Mouse (Mus musculus) ES-E14 (cell line): ENCODE results near the gene Trim9. TPM values are rescaled to one million over a fixed set of nuclear protein-coding genes. Genes with fewer than 3 reads are reported as not detected.

ENCODE experiments used
- DNase-seq: peaks from one replicate; pipeline ENCODE4 v3.0.0-alpha.2; 2013; ENCODE audit warnings: low read depth, low spot score
- H3K27ac ChIP-seq: 2 replicates; pipeline ENCODE4 v1.5.1; 2012; ENCODE audit warnings: low read depth, mild to moderate bottlenecking, low read length, moderate library complexity, mixed read lengths; ENCODE audit not compliant: poor library complexity, insufficient read depth, severe bottlenecking
- H3K36me3 ChIP-seq: 2 replicates; pipeline ENCODE4 v1.6.1; 2012; ENCODE audit warnings: mild to moderate bottlenecking, low read length, moderate library complexity, mixed read lengths; ENCODE audit not compliant: control insufficient read depth, poor library complexity, insufficient read depth, severe bottlenecking
- H3K4me1 ChIP-seq, 2 experiments: fragments of 150-350 bp in 1 of 2; sonication (generic) in 1 of 2; 2 replicates each; pipeline ENCODE4 v1.6.1; 2012; ENCODE audit warnings: low read length in 2 of 2, mild to moderate bottlenecking in 1 of 2, mixed read lengths in 1 of 2; ENCODE audit not compliant: control insufficient read depth in 2 of 2, insufficient read depth in 2 of 2, poor library complexity in 1 of 2
- H3K4me3 ChIP-seq, 2 experiments: fragments of 150-350 bp in 1 of 2; sonication (generic) in 1 of 2; 2 replicates each; pipeline ENCODE4 v1.5.1; 2012; ENCODE audit warnings: low read length in 2 of 2, low read depth in 1 of 2, mild to moderate bottlenecking in 1 of 2, mixed read lengths in 1 of 2; ENCODE audit not compliant: insufficient read depth in 1 of 2, poor library complexity in 1 of 2, severe bottlenecking in 1 of 2
- H3K9ac ChIP-seq: 2 replicates; pipeline ENCODE4 v1.6.1; 2012; ENCODE audit warnings: low read depth, mild to moderate bottlenecking, low read length, mixed read lengths; ENCODE audit not compliant: poor library complexity, insufficient read depth, severe bottlenecking
- H3K9me3 ChIP-seq: fragments of 150-350 bp; sonication (generic); 2 replicates; pipeline ENCODE4 v1.6.1; 2012; ENCODE audit warnings: low read depth, mild to moderate bottlenecking, low read length; ENCODE audit not compliant: control insufficient read depth, insufficient read depth
- CHD2 ChIP-seq: IDR thresholded peaks from 2 replicates; pipeline ENCODE4 v1.6.1; 2014; ENCODE audit warnings: mild to moderate bottlenecking, low read depth, low read length, inconsistent platforms
- HCFC1 ChIP-seq: IDR thresholded peaks from 2 replicates; pipeline ENCODE4 v1.6.1; 2012; ENCODE audit warnings: low read length, inconsistent platforms, borderline replicate concordance; ENCODE audit not compliant: insufficient read depth
- MAFK ChIP-seq: IDR thresholded peaks from 2 replicates; pipeline ENCODE4 v1.6.1; 2014; ENCODE audit warnings: mild to moderate bottlenecking, low read depth, low read length, inconsistent platforms; ENCODE audit not compliant: insufficient read depth
- ZC3H11A ChIP-seq: IDR thresholded peaks from 2 replicates; pipeline ENCODE4 v1.6.1; 2012; ENCODE audit warnings: low read depth, mild to moderate bottlenecking, inconsistent platforms, low read length, borderline replicate concordance
- ZNF384 ChIP-seq: IDR thresholded peaks from 2 replicates; pipeline ENCODE4 v1.6.1; 2012; ENCODE audit warnings: low read depth, low read length, inconsistent platforms
- in situ Hi-C, 2 experiments: fragments of 600-800 bp; cut with MboI; formaldehyde crosslinking; loops; one replicate each; pipeline ENCODE4 v1.15.1; 2025; ENCODE audit warnings: low sequenced_read_pairs in 2 of 2, inconsistent platforms in 1 of 2; ENCODE audit not compliant: unreplicated experiment in 2 of 2
- total RNA-seq: library from RNA; depleted of rRNA; stranded (reverse); fragments of 300-350 nt; gene quantifications from 2 replicates; pipeline ENCODE4 v1.2.3, GENCODE M21; 2012

Gene Trim9
- total RNA-seq, 1 experiment: 0.04 TPM

DNA sequence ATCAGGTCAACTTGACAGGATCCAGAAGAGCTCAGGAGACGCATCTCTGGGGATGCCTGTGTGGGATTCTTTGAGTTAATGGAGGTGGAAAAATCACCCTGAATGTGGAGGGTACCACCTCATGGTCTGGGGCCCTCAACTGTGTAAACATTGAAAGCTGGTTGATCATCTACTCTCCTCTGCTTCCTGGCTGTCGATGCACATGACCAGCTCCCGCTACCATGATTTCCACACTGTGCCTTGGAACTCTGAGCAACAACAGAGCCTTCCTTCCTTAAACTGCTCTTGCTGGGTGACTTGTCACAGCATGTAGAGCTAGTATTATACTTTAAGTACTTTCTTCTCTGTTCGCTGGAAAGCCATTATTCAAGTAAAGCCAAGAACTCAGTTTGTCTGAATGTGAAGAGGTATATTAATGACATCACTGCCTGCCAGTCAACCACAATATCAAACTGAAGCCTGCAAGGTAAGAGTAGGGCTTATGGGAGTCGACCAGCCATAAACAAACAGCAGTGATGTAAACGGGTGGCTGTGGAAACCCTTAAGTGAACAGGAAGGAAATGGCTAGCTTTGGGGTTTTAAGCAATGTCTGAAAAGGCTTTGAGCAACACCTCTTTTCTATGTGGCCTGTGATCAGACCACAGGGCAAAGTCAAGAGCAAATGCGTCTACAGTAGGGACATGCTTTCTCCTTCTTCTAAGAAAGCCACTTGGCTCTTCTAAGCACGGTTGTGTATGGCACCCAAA, 128.4 kb downstream of the Trim9 start:
- TF ChIP-seq HCFC1: no peak
- TF ChIP-seq ZNF384: no peak
- TF ChIP-seq ZC3H11A: no peak
- no peak for TF ChIP-seq MAFK
- TF ChIP-seq CHD2: no peak
- no peaks in the 10 kb centered on the region for H3K36me3 ChIP-seq
- no peak for DNase-seq
- H3K4me1 ChIP-seq: no peaks in the 10 kb centered on the region
- H3K4me3 ChIP-seq: no peak overlapping the region
- in situ Hi-C loops: no loop called here
- no peak overlapping the region for H3K9ac ChIP-seq
- no peaks in the 10 kb centered on the region for H3K9me3 ChIP-seq
- H3K27ac ChIP-seq: no peak overlapping the region

DNA sequence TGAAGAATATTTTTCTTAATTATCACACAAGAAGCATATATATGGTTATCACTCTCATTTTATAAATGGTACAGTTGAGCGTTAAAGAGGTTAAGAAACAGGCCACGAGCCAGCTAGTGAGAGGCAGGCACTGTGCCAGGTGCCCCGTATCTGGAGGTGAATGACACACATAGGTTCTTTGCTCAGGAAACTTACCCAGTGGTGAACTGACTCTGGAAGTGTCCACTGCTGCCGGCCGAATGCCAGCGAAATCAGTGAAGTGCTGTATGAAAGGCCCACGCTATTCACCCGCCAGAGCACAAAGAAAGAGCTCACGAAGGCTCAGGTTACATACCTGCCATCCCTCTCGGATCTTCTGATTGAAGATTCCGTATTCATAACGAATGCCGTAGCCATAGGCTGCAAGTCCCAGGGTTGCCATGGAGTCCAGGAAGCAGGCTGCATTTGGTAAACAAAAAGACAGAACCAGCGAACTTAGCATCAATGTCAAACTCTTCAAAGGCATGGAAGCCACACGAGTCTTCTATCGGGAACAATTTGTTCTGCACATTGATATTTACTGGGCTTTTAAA, 131.1 kb downstream of the Trim9 start:
- no peak overlapping the region for H3K4me3 ChIP-seq
- no peak for DNase-seq
- no peaks in the 10 kb centered on the region for H3K4me1 ChIP-seq
- TF ChIP-seq ZNF384 (no peak), CHD2 (no peak), ZC3H11A (no peak), HCFC1 (no peak), MAFK (no peak)
- in situ Hi-C loops: no loop called here
- no peaks in the 10 kb centered on the region for H3K9me3 ChIP-seq
- no peak overlapping the region for H3K27ac ChIP-seq
- no peaks in the 10 kb centered on the region for H3K36me3 ChIP-seq
- no peak overlapping the region for H3K9ac ChIP-seq

DNA sequence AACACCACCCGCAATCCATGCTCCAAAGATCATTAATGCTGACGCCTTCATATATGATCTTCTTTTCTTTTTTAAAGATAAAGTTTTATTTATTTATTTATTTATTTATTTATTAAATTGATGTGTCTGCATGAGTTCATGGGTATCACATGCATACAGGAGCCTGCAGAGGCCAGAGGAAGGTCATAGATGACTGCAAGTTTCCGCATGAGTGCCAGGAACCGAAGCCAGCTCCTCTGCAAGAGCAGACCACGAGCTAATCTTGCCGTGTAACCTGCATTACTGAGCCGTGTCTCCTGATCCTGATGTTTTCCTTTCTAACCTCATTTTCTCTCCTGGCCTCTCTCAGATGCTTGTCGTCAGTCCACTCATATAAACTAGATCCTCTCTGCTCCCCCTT, 133.1 kb downstream of the Trim9 start:
- no peak for DNase-seq
- no peak for TF ChIP-seq HCFC1
- no peak for TF ChIP-seq MAFK
- no peak for TF ChIP-seq CHD2
- no peak for TF ChIP-seq ZNF384
- TF ChIP-seq ZC3H11A: no peak
- Histone ChIP-seq H3K4me3 (no peak overlapping the region), H3K36me3 (no peaks in the 10 kb centered on the region), H3K9me3 (no peaks in the 10 kb centered on the region), H3K4me1 (no peaks in the 10 kb centered on the region), H3K9ac (no peak overlapping the region), H3K27ac (no peak overlapping the region)
- in situ Hi-C loops: no loop called here

DNA sequence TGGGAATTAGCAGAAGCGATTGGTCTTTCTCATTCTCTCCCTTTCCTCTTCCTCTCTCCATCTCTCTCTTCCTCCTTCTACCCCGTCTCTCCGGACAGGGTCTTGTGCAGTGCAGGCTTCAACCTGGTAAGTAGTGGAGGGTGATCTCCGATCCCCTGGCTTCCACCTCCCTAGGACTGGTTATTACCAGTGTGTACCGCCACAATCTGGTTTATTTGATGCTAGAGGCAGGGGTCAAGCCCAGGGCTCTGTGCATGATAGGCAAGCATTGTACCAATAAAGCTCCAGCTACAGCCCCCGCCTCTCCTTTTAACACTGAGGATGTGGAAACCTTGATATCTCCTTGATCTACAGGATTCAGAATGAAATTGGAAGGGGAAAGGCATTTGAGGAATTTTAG, 133.8 kb downstream of the Trim9 start:
- in situ Hi-C loops: no loop called here
- no peak for DNase-seq
- H3K4me1 ChIP-seq: no peaks in the 10 kb centered on the region
- H3K9ac ChIP-seq: no peak overlapping the region
- no peak overlapping the region for H3K27ac ChIP-seq
- H3K4me3 ChIP-seq: no peak overlapping the region
- no peak for TF ChIP-seq ZC3H11A
- no peak for TF ChIP-seq CHD2
- no peak for TF ChIP-seq ZNF384
- no peak for TF ChIP-seq HCFC1
- no peak for TF ChIP-seq MAFK
- no peaks in the 10 kb centered on the region for H3K9me3 ChIP-seq
- H3K36me3 ChIP-seq: no peaks in the 10 kb centered on the region
